Mouse (Mus musculus): ENCODE results near the gene Tmem45b.

Gene Tmem45b

GRCm38 (mm10) chr9:31404311-31404710 lies 60.0 kb downstream of the Tmem45b start:
- no peak for DNase-seq (ENCODE audit: low spot score)

GRCm38 (mm10) chr9:31400441-31400840 lies 63.8 kb downstream of the Tmem45b start:
- peak; percentile 48 for DNase-seq (ENCODE audit: low spot score)

- DNase-seq (ENCODE audit: low spot score): no peak
Measured at GRCm38 (mm10) chr9:31387206-31387605, 77.1 kb downstream of the Tmem45b start.

- DNase-seq (ENCODE audit: low spot score): peak; percentile 60
Measured at GRCm38 (mm10) chr9:31386368-31387180, 77.7 kb downstream of the Tmem45b start.

GRCm38 (mm10) chr9:31385947-31386354 lies 78.3 kb downstream of the Tmem45b start, which contains the start of gene Nfrkb:
Nfrkb (plus strand) TSS chr9:31386192.
- DNase-seq (ENCODE audit: low spot score): peak; percentile 96

GRCm38 (mm10) chr9:31385500-31385869 lies 78.8 kb downstream of the Tmem45b start:
- DNase-seq (ENCODE audit: low spot score): no peak

GRCm38 (mm10) chr9:31384786-31385499 lies 79.3 kb downstream of the Tmem45b start:
- DNase-seq (ENCODE audit: low spot score): no peak

- DNase-seq (ENCODE audit: low spot score): no peak
Measured at GRCm38 (mm10) chr9:31376661-31377060, 87.6 kb downstream of the Tmem45b start.

Data from T-cell, adult 2 months (primary cell).